Mouse (Mus musculus): ENCODE measurements around the gene Tssk6. TPM values are rescaled to one million over a fixed set of nuclear protein-coding genes. Genes with fewer than 3 reads are reported as not detected.

Tssk6 gene
- polyA plus RNA-seq, 1 experiment from 2014 or later = 3.8 TPM

- TF ChIP-seq CTCF (IDR thresholded peaks at IDR 0.05; ENCODE audit: low read depth) = no peak
- peak overlapping the region; percentile 92 for H3K27ac ChIP-seq (ENCODE audit: low read depth)
- peak; percentile 100 for DNase-seq
- H3K4me3 ChIP-seq (ENCODE audit: low read depth, low read length) = peak overlapping the region; percentile 72
- peak; percentile 87 for ATAC-seq (ENCODE audit: insufficient read depth)
- peak overlapping the region; percentile 75 for H3K9ac ChIP-seq
- WGBS = under 1% methylated on average over 45 of the region's 45 CpGs
- H3K9me3 ChIP-seq (ENCODE audit: low read depth, low read length) = no peaks in the 10 kb centered on the region
- H3K4me2 ChIP-seq = peak overlapping the region; percentile 94
- peaks cover 14% of the 10 kb centered on the region; the same call in 1 of the 2 replicates for H3K36me3 ChIP-seq (ENCODE audit: insufficient read depth)
- peaks cover 6% of the 10 kb centered on the region for H3K4me1 ChIP-seq (ENCODE audit: insufficient read depth)
- no peaks in the 10 kb centered on the region for H3K27me3 ChIP-seq (ENCODE audit: insufficient read depth, low read length)
These were observed 1.1 kb downstream of the Tssk6 start for GRCm38 (mm10) chr8:69903063-69903542.

- H3K27ac ChIP-seq (ENCODE audit: low read depth) = no peak overlapping the region
- H3K9me3 ChIP-seq (ENCODE audit: low read depth, low read length) = no peaks in the 10 kb centered on the region
- H3K4me1 ChIP-seq (ENCODE audit: insufficient read depth) = peaks cover 6% of the 10 kb centered on the region
- H3K4me2 ChIP-seq = peak overlapping the region; percentile 94
- H3K9ac ChIP-seq = 0 out of 2 replicates have a peak overlapping the region, but pooled peaks have one; percentile 27
- H3K27me3 ChIP-seq (ENCODE audit: insufficient read depth, low read length) = no peaks in the 10 kb centered on the region
- ATAC-seq (ENCODE audit: insufficient read depth) = no peak
- WGBS = 69% methylated on average over 8 of the region's 8 CpGs
- peaks cover 17% of the 10 kb centered on the region for H3K36me3 ChIP-seq (ENCODE audit: insufficient read depth)
- H3K4me3 ChIP-seq (ENCODE audit: low read depth, low read length) = no peak overlapping the region
- no peak for TF ChIP-seq CTCF (IDR thresholded peaks at IDR 0.05; ENCODE audit: low read depth)
- no peak for DNase-seq
These were observed 2.1 kb downstream of the Tssk6 start for GRCm38 (mm10) chr8:69904096-69904495.

GRCm38 (mm10) chr8:69906260-69906659 lies 4.3 kb downstream of the Tssk6 start:
- DNase-seq (no peak), ATAC-seq (ENCODE audit: insufficient read depth) (no peak)
- Histone ChIP-seq H3K9ac (no peak overlapping the region), H3K27ac (ENCODE audit: low read depth) (no peak overlapping the region), H3K4me3 (ENCODE audit: low read depth, low read length) (no peak overlapping the region), H3K27me3 (ENCODE audit: insufficient read depth, low read length) (no peaks in the 10 kb centered on the region), H3K36me3 (ENCODE audit: insufficient read depth) (peaks cover 38% of the 10 kb centered on the region), H3K9me3 (ENCODE audit: low read depth, low read length) (no peaks in the 10 kb centered on the region), H3K4me1 (ENCODE audit: insufficient read depth) (no peaks in the 10 kb centered on the region), H3K4me2 (no peak overlapping the region)
- WGBS = 83% methylated on average over 2 of the region's 2 CpGs
- no peak for TF ChIP-seq CTCF (IDR thresholded peaks at IDR 0.05; ENCODE audit: low read depth)

- no peak overlapping the region for H3K4me3 ChIP-seq (ENCODE audit: low read depth, low read length)
- H3K36me3 ChIP-seq (ENCODE audit: insufficient read depth) = peaks cover 47% of the 10 kb centered on the region
- DNase-seq (no peak), ATAC-seq (ENCODE audit: insufficient read depth) (no peak)
- no peaks in the 10 kb centered on the region for H3K4me1 ChIP-seq (ENCODE audit: insufficient read depth)
- no peak overlapping the region for H3K27ac ChIP-seq (ENCODE audit: low read depth)
- no peak overlapping the region for H3K9ac ChIP-seq
- TF ChIP-seq CTCF (IDR thresholded peaks at IDR 0.05; ENCODE audit: low read depth) = no peak
- H3K27me3 ChIP-seq (ENCODE audit: insufficient read depth, low read length) = no peaks in the 10 kb centered on the region
- H3K9me3 ChIP-seq (ENCODE audit: low read depth, low read length) = no peaks in the 10 kb centered on the region
- H3K4me2 ChIP-seq = no peak overlapping the region
- 72% methylated on average over 2 of the region's 2 CpGs for WGBS
These were observed 5.1 kb downstream of the Tssk6 start for GRCm38 (mm10) chr8:69907106-69907505.

GRCm38 (mm10) chr8:69911917-69912316 lies 9.9 kb downstream of the Tssk6 start:
- H3K4me1 ChIP-seq (ENCODE audit: insufficient read depth) = no peaks in the 10 kb centered on the region
- no peak overlapping the region for H3K4me2 ChIP-seq
- no peaks in the 10 kb centered on the region for H3K27me3 ChIP-seq (ENCODE audit: insufficient read depth, low read length)
- no peaks in the 10 kb centered on the region for H3K9me3 ChIP-seq (ENCODE audit: low read depth, low read length)
- no peak overlapping the region for H3K27ac ChIP-seq (ENCODE audit: low read depth)
- ATAC-seq (ENCODE audit: insufficient read depth) (no peak), DNase-seq (no peak)
- no peak overlapping the region for H3K4me3 ChIP-seq (ENCODE audit: low read depth, low read length)
- TF ChIP-seq CTCF (IDR thresholded peaks at IDR 0.05; ENCODE audit: low read depth) = no peak
- 89% methylated on average over 13 of the region's 13 CpGs for WGBS
- H3K9ac ChIP-seq = no peak overlapping the region
- peaks cover 94% of the 10 kb centered on the region for H3K36me3 ChIP-seq (ENCODE audit: insufficient read depth)

- WGBS = 85% methylated on average over 12 of the region's 12 CpGs
- ATAC-seq (ENCODE audit: insufficient read depth) (no peak), DNase-seq (no peak)
- no peaks in the 10 kb centered on the region for H3K27me3 ChIP-seq (ENCODE audit: insufficient read depth, low read length)
- H3K4me3 ChIP-seq (ENCODE audit: low read depth, low read length) = no peak overlapping the region
- peaks cover 99% of the 10 kb centered on the region for H3K36me3 ChIP-seq (ENCODE audit: insufficient read depth)
- no peak overlapping the region for H3K4me2 ChIP-seq
- H3K9me3 ChIP-seq (ENCODE audit: low read depth, low read length) = no peaks in the 10 kb centered on the region
- no peaks in the 10 kb centered on the region for H3K4me1 ChIP-seq (ENCODE audit: insufficient read depth)
- no peak for TF ChIP-seq CTCF (IDR thresholded peaks at IDR 0.05; ENCODE audit: low read depth)
- no peak overlapping the region for H3K9ac ChIP-seq
- no peak overlapping the region for H3K27ac ChIP-seq (ENCODE audit: low read depth)
These were observed 10.6 kb downstream of the Tssk6 start for GRCm38 (mm10) chr8:69912478-69913074.

- 82% methylated on average over 4 of the region's 4 CpGs for WGBS
- Histone ChIP-seq H3K36me3 (ENCODE audit: insufficient read depth) (peaks cover 84% of the 10 kb centered on the region), H3K27ac (ENCODE audit: low read depth) (no peak overlapping the region), H3K4me2 (no peak overlapping the region), H3K4me1 (ENCODE audit: insufficient read depth) (no peaks in the 10 kb centered on the region), H3K9ac (no peak overlapping the region), H3K27me3 (ENCODE audit: insufficient read depth, low read length) (no peaks in the 10 kb centered on the region), H3K9me3 (ENCODE audit: low read depth, low read length) (no peaks in the 10 kb centered on the region), H3K4me3 (ENCODE audit: low read depth, low read length) (no peak overlapping the region)
- ATAC-seq (ENCODE audit: insufficient read depth) = no peak
- DNase-seq = no peak
- TF ChIP-seq CTCF (IDR thresholded peaks at IDR 0.05; ENCODE audit: low read depth) = no peak
These were observed 12.5 kb downstream of the Tssk6 start for GRCm38 (mm10) chr8:69914526-69914925.

All from lung, embryonic 14.5 days (tissue).